Mouse (Mus musculus): ENCODE data around the gene Jmjd8.

Jmjd8 gene

GRCm38 (mm10) chr17:25832436-25833290 lies 4.0 kb downstream of the Jmjd8 start:
- peak; percentile 99 for DNase-seq (ENCODE audit: low read depth, low spot score)

- DNase-seq (ENCODE audit: low read depth, low spot score): peak; percentile 83
Measured at GRCm38 (mm10) chr17:25833291-25833663, 4.6 kb downstream of the Jmjd8 start, which contains the start of gene Stub1. TSS of gene Stub1 (minus strand) at chr17:25833404.

- no peak for DNase-seq (ENCODE audit: low read depth, low spot score)
Measured at GRCm38 (mm10) chr17:25833961-25834594, 5.4 kb downstream of the Jmjd8 start.

- DNase-seq (ENCODE audit: low read depth, low spot score): no peak
Measured at GRCm38 (mm10) chr17:25834595-25835222, 6.0 kb downstream of the Jmjd8 start.

GRCm38 (mm10) chr17:25835301-25835700 lies 6.6 kb downstream of the Jmjd8 start:
- DNase-seq (ENCODE audit: low read depth, low spot score): no peak

GRCm38 (mm10) chr17:25835816-25836215 lies 7.1 kb downstream of the Jmjd8 start:
- DNase-seq (ENCODE audit: low read depth, low spot score): no peak

GRCm38 (mm10) chr17:25836397-25837075 lies 7.9 kb downstream of the Jmjd8 start:
- no peak for DNase-seq (ENCODE audit: low read depth, low spot score)

- no peak for DNase-seq (ENCODE audit: low read depth, low spot score)
Measured at GRCm38 (mm10) chr17:25837076-25837410, 8.4 kb downstream of the Jmjd8 start, which contains the start of gene Rhbdl1. TSS of gene Rhbdl1 (minus strand) at chr17:25837295.

GRCm38 (mm10) chr17:25837533-25837932 lies 8.9 kb downstream of the Jmjd8 start:
- no peak for DNase-seq (ENCODE audit: low read depth, low spot score)

- DNase-seq (ENCODE audit: low read depth, low spot score): no peak
Measured at GRCm38 (mm10) chr17:25838904-25839303, 10.2 kb downstream of the Jmjd8 start.

- no peak for DNase-seq (ENCODE audit: low read depth, low spot score)
Measured at GRCm38 (mm10) chr17:25839455-25840235, 11.0 kb downstream of the Jmjd8 start.

GRCm38 (mm10) chr17:25840519-25840918 lies 11.9 kb downstream of the Jmjd8 start:
- DNase-seq (ENCODE audit: low read depth, low spot score): no peak

- DNase-seq (ENCODE audit: low read depth, low spot score): no peak
Measured at GRCm38 (mm10) chr17:25841117-25841880, 12.6 kb downstream of the Jmjd8 start, which contains the start of gene Gm20683. TSS of gene Gm20683 (minus strand) at chr17:25841763.

- no peak for DNase-seq (ENCODE audit: low read depth, low spot score)
Measured at GRCm38 (mm10) chr17:25842509-25842908, 13.8 kb downstream of the Jmjd8 start.

GRCm38 (mm10) chr17:25843122-25843521 lies 14.5 kb downstream of the Jmjd8 start:
- DNase-seq (ENCODE audit: low read depth, low spot score): no peak

- no peak for DNase-seq (ENCODE audit: low read depth, low spot score)
Measured at GRCm38 (mm10) chr17:25843636-25844395, 15.1 kb downstream of the Jmjd8 start.

GRCm38 (mm10) chr17:25844396-25844901 lies 15.8 kb downstream of the Jmjd8 start, which contains the start of gene Rhot2:
TSS of gene Rhot2 (minus strand) at chr17:25844851.
- DNase-seq (ENCODE audit: low read depth, low spot score): peak; percentile 94

GRCm38 (mm10) chr17:25860229-25860628 lies 31.6 kb downstream of the Jmjd8 start:
- DNase-seq (ENCODE audit: low read depth, low spot score): no peak

All from A20 (cell line).